Mouse (Mus musculus): Measurements from ENCODE around the gene Arpc1a.
"Not testable (repeated sequence)": the region's sequence is repeated elsewhere in the genome, so short reads cannot be mapped to it uniquely, and the experiment has no call there.

The Arpc1a gene

GRCm38 (mm10) chr5:145104328-145104727 is 20.7 kb downstream of the Arpc1a start:
- in situ Hi-C loops (cut with MboI): no loop called here

DNA sequence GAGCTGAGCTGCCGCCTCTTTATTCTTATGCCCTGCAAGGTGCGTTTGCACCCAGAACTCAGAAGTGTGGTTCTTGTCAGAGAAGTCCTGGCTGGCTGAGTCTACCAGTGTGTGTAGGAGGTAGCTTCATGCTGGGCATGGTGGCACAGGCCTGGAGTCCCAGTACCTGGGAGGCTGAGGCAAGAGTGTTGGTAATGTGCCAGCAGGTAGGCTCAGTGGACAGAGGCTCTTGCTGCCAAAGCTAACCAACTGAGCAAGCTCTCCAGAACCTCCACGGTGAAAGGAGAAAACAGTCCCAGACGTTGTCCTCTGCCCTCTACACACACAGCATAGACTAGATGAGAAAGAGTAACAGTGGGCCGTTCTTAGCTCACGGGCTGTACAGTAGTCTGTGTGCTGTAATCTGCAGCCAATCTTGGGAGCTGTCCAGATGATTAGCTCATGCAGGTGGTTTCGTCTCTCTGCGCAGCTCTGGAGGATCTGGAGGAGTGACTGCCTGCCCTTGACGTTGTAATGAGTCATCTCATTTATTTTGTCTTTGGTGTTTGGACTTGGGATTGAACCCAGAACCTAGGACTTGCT is 22.2 kb downstream of the Arpc1a start:
- in situ Hi-C loops (cut with MboI): no loop called here

GRCm38 (mm10) chr5:145110401-145110800 is 26.8 kb downstream of the Arpc1a start:
- in situ Hi-C loops (cut with MboI): no loop called here

DNA sequence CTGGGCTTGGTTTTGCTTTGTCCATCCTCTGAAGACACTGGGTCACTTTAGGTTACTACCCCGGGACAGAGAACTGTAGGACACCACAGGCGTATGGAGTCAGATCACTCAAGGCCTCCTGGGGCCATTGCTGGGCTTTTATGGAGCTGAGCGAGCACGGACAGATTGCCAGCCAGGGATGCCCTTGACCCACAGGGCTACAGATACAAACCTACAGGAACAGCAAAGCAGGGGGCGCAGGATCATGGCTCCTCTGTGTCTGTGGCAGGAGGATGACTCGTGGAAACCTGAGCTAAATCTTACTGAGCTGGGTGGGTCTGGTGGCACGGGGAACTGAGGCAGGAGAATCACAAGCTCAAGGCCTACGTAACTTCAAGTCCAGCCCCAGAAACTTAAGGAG is 28.9 kb downstream of the Arpc1a start:
- in situ Hi-C loops (cut with MboI): no loop called here

DNA sequence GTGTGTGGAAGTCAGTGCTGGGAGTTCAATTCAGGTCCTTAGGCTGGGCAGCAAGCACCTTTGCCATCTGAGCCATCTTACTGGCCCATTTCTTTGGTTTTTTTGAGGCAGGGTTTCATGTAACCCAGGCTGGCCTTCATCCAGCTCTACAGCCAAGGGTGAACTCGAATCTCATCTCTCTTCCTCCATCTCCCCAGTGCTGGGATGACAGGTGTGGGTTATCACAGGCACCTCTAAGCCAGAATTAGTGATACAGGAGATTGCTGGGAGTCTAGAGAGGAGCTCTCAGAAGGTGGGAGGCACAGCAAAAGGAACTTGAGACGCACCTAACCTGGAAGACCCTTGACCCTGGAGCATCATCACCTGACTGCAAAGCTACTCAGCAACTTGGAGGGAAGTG is 29.8 kb downstream of the Arpc1a start:
- in situ Hi-C loops (cut with MboI): no loop called here

DNA sequence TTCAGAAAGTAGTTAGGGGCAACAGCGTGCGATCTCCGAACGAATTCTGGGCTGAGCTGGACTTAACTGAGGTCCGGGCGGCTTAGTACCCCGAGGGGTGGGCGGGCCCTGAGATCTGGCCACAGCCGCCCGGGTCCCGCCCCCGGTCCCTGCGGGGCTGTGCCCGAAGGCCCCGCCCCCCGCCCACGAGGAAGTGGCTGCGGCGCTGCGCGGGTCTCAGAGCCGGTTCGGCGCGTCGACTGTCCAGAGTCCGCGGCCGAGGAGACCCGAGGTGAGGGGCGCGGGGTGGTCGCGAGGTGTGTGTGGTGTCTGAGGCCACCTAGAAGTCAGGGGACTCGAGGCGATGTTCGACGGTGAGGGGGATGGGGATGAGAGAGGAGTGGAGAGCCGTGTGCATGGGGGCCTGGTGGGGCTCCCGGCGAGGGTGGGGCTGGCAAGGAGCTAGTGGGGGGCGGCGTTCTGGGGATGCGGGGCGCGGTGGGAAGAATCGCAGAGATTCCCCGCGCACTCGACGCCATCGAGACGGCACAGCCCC is 30.5 kb downstream of the Arpc1a start, which contains the start of gene Arpc1b:
Gene Arpc1b (plus strand): TSS at position 145 of the 535 bp plus-strand sequence.
- in situ Hi-C loops (cut with MboI): no loop called here

DNA sequence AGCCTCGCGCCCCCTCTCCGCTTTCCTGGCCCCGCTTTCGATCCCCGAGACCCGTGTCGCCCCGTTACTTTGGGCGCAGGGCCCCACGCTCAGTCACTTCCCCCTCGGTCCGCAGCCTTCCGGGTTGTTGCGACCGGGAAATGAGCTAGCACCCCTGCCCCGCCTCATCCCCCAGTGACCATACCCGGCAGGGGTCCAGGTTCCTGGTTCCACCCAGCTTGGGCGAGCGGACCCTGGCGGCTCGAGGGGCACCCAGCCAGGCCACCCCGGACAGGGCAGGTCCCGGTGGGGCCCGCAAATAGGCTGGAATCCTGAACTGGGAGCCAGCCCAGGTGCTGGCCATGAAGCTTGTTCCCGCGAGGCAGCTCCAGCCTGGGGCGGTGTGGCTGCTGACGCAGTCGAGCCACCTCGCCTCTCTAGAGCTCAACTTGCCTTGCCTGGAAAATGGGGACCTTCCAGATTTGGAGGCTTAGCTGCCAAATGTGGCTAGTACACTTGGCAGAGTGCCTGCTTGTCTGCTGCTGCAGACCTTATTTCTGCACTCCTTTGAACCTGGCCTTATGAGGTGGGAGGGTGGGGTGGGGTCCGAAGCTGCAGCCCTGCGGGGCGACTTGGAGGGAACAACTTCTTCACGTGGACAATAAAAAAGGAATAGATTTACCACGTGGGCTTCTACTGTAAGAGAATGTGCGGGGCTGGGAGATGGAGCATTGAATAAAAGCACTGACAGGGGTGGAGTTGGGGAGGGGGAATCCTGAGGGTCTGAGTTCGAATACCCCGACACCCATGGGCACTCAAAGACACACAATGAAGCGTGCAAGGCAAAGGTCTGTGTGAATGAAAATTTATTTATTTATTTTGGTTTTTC is 31.2 kb downstream of the Arpc1a start:
- in situ Hi-C loops (cut with MboI): no loop called here

DNA sequence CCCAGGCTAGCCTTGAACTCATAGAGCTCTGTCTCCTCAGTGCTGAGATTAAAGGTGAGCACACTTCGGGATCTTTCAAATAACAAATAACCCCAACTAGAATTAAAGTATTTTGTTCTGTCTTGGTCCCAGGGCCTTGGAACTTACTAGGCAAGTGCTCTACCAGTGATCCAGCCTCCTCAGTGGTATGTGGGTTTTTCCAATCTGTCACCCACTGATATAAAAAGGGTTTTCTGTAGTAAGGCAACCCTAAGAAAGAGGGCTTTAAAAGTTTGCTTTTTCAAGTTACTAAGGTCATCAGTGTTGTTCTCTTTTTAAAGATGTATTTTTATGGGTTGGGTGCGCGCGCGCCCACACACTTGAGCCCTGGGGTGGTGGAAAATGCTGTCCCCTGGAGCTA is 32.1 kb downstream of the Arpc1a start:
- in situ Hi-C loops (cut with MboI): no loop called here

GRCm38 (mm10) chr5:145116316-145116715 is 32.7 kb downstream of the Arpc1a start:
- in situ Hi-C loops (cut with MboI): no loop called here

DNA sequence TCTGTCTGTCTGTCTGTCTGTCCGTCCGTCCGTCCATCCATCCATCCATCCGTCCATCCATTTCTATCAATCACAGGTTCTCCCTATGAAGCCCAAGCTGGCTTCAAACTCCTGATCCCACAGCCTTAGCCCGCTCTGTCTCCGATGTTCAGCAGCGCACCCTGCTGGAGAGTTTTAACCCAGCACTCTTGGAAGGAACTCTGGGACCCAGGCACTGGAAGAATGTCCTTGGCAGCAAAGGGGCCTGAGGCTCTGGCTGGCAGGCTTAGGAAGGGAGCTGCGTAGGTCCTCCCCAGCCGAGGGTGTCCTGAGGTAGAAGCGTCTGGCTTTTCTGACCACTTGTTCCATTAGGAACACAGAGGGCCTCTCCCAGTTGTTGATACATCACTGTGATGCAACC is 33.3 kb downstream of the Arpc1a start:
- in situ Hi-C loops (cut with MboI): no loop called here

GRCm38 (mm10) chr5:145118005-145118404 is 34.4 kb downstream of the Arpc1a start:
- in situ Hi-C loops (cut with MboI): no loop called here

GRCm38 (mm10) chr5:145118461-145118860 is 34.8 kb downstream of the Arpc1a start:
- in situ Hi-C loops (cut with MboI): no loop called here

DNA sequence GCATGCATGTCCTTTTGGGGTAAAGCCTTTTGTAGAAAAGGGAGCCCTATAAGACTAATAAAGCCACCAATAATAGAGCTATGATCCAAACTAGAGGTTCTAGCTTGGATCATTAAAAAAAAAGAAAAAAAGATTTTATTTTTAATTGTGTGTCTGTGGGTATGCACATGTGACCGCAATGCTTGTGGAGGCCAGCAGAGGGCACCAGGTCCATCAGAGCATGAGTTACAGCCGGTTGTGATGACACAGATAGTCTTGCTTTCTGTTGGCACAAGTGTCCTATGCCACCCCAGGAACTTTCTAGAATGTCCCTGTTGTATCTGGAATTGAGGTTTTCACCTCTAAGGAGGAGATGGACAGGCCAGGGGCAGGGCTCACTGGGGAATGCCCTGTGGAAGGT is 35.8 kb downstream of the Arpc1a start:
- in situ Hi-C loops (cut with MboI): no loop called here

DNA sequence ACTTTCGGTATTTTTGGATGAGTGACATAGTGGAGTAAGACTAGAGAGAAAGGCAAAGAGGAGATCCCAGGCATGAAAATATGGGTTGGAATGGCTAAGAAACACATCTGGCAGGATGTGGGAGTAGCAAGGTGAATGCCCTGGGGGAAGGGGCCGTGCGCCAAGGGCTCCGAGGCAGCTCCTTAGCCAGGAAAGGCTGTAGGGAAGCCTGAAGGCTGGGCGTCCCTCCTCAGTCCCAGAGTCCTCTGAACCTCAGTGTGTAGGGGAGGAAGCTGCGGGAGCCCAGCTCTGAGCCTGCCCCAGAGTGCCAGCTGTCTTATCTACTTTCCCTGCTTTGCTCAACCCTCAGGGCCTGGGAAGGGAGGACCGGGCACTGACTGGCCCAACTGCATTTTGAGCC is 37.3 kb downstream of the Arpc1a start:
- in situ Hi-C loops (cut with MboI): no loop called here

GRCm38 (mm10) chr5:145123396-145123795 is 39.8 kb downstream of the Arpc1a start:
- in situ Hi-C loops (cut with MboI): no loop called here

DNA sequence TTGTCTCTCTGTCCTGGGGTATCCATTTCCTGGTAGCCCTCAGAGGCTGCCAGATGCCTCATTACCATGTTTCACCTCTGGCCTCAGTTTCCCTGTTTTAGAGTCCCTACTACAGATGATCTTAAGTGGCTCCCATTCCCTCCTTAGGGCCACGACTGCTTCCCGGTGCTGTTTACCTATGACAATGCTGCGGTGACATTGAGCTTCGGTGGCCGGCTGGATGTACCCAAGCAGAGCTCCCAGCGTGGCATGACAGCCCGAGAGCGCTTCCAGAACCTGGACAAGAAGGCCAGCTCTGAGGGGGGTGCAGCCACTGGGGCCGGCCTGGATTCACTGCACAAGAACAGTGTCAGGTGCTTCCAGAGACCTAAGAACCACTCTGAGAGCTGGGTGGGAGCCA is 43.0 kb downstream of the Arpc1a start:
- in situ Hi-C loops (cut with MboI): no loop called here

- in situ Hi-C loops (cut with MboI): no loop called here
These were observed 45.5 kb downstream of the Arpc1a start for GRCm38 (mm10) chr5:145129124-145129523.

GRCm38 (mm10) chr5:145129773-145130172 is 46.1 kb downstream of the Arpc1a start:
- in situ Hi-C loops (cut with MboI): not testable (repeated sequence)

DNA sequence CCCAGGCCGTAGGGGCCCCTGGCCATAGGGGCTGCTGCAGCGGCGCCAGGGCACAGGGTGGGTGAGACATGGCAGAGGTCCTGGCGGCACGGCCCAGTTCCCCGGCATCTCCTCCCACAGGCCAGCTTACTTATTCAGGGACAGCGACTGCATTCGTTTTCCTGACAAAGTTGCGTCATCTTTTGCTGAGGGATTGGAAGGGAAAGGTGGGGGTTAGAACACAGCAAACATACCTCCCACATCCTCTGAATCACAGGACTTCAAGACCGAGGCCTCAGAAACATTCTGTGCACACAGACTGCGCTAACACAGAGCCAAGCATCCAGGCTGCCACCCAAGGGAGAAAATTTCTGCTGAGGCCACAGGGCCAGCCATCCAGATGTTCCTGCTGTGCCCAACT is 46.6 kb downstream of the Arpc1a start:
- in situ Hi-C loops (cut with MboI): no loop called here

DNA sequence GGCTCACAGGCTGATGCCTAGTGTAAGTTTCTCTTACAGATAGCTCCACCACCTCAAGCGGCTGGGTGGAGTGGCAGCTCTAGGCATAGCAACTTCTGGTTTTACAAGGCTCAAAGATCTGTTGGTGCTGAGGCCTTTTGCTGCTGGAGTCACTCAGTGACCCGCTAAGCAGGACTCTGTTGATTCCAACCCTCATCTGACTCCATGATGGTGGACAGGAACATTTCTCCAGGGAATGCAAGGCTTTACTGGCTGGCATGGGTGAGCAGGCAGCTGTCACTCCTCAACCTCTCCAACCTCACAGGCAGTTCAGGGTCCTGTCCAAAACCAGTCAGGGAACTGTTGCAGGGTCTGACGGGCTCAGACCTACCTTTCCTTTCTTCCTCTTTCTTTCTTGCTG is 47.4 kb downstream of the Arpc1a start:
- in situ Hi-C loops (cut with MboI): no loop called here

DNA sequence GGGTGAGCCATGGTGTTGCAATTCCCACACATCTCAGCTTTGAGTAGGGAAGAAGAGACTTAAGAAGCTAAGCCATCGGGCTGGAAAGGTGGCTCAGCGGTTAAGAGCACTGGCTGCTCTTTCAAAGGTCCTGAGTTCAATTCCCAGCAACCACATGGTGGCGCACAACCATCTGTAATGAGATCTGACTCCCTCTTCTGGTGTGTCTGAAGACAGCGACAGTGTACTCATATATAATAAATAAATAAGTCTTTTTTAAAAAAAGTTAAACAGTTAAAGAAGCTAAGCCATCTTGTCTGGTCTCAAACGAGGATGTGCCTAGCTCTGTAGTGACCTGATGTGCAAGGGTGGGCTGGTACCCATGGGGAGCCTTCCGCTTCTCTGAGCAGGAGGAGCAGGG is 49.6 kb downstream of the Arpc1a start:
- in situ Hi-C loops (cut with MboI): not testable (repeated sequence)

- in situ Hi-C loops (cut with MboI): no loop called here
These were observed 55.2 kb downstream of the Arpc1a start for GRCm38 (mm10) chr5:145138836-145139235.
